Mouse (Mus musculus): ENCODE results near the gene Kap.
"Not testable (repeated sequence)": the region's sequence is repeated elsewhere in the genome, so short reads cannot be mapped to it uniquely, and the experiment has no call there.

Gene Kap

GRCm38 (mm10) chr6:133853526-133853925, at the start of gene Kap:
Gene Kap (minus strand): TSS chr6:133853762.
- DNase-seq = no peak

- no peak for DNase-seq
Measured at GRCm38 (mm10) chr6:133885871-133886415, 32.4 kb upstream of the Kap start.

- no peak for DNase-seq
Measured at GRCm38 (mm10) chr6:133883446-133883985, 30.0 kb upstream of the Kap start.

- peak; percentile 41 to 44 for DNase-seq
Measured at GRCm38 (mm10) chr6:133875906-133876462, 22.4 kb upstream of the Kap start.

GRCm38 (mm10) chr6:133872667-133873066, 19.1 kb upstream of the Kap start:
- no peak for DNase-seq

GRCm38 (mm10) chr6:133871131-133871530, 17.6 kb upstream of the Kap start:
- no peak for DNase-seq

GRCm38 (mm10) chr6:133868381-133868780, 14.8 kb upstream of the Kap start:
- DNase-seq = no peak

GRCm38 (mm10) chr6:133855871-133856270, 2.3 kb upstream of the Kap start:
- DNase-seq = no peak

GRCm38 (mm10) chr6:133849359-133849758, 4.2 kb downstream of the Kap start:
- no peak for DNase-seq

- DNase-seq = not testable (repeated sequence)
Measured at GRCm38 (mm10) chr6:133848861-133849260, 4.7 kb downstream of the Kap start.

- DNase-seq = not testable (repeated sequence)
Measured at GRCm38 (mm10) chr6:133838296-133838995, 15.1 kb downstream of the Kap start.

- no peak for DNase-seq
Measured at GRCm38 (mm10) chr6:133812342-133812741, 41.2 kb downstream of the Kap start.
